Mouse (Mus musculus) CD4-positive, CD25-positive, alpha-beta regulatory T cell, adult 2 months (primary cell): ENCODE data around the gene Mrpl54.
A peak's percentile ranks its signal among the peaks of the same experiment; 100 is the strongest.

Experiments used
- DNase-seq: peaks from one replicate; pipeline ENCODE4 v3.0.0-alpha.2; 2012; ENCODE audit warnings: low read depth, low spot score

Mrpl54 gene

DNA sequence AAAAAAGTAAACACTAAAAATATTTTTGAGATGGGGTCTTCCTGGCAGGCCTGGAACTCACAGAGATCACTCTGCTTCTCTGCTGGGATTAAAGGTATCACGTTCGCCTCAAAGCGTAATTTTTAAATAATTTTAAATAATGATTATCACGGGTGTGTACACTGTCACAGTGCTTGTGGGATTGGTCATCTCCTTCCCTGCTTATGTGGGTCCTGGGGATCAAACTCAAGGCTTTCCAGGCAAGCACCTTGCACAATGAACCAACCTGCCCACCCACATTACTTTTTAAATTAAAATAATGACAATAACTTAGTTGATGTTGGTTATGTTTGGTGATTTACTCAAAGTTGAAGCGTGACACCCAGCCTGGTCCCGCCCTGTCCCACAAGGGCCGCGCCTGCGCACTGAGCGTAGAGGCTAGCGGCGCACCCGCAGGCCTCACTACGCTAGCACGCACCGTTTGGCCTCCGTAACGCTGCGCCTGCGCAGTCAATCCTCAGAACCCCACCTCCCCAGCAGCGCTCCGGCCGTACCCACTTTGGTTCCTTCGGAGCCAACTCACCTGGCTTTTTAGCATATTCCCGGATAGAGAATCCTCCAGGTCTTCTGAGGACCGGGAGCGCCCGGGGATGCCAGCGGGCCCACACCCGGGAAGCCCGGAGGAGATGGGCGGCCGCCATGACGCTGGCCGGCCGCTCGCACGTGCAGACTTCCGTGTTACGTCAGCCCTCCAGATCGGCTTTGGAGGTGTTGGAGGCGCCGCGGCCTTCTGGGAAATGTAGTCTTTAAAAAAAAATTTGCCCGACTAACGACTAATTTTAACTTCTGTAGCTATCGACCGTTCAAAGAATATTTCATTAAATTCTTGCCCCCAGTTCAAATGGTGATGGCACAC is at the start of gene Mrpl54, which contains the start of gene Apba3:
Gene Mrpl54, minus strand, starts transcription at position 724 of the 895 bp plus-strand sequence.
Gene Apba3, plus strand, starts transcription at position 750 of the 895 bp plus-strand sequence.
- peak; percentile 99 for DNase-seq

DNA sequence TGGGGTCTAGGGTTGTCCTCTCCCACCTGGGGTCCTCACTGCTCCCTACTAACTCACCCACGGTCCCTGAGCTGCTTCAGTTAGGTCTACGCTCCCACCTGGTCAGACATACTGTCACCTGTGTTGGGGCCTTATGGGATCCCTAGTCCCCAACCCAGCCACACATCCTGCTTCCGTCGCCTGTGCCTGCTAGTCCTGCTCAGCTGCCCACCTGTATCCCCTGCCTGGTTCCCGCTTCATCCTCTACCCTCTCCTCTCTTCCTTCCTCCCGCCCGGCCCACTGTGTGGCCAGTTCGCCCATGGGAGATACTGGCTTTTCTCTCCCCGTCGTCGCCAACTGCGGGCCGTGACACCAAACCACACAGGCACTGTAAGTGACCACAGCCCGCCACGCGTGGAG is 48.9 kb upstream of the Mrpl54 start:
- no peak for DNase-seq

DNA sequence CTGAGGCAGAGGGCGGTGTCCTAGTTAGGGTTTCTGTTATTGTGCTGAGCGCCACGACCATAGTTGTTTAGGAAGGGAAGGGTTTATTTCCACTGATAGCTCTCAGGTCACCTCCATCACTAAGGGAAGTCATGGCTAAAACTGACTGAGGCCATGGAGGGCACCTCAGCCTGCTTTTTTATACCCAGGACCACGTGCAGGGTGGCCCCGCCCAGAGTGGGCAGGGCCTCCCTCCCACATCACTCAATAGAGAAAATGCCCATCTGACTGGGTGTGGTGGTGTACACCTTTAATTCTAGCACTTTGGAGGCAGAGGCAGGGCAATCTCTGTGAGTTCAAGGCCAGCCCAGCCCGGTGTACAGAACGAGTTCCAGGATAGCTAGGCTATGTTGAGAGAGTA is 47.5 kb upstream of the Mrpl54 start:
- DNase-seq = no peak

DNA sequence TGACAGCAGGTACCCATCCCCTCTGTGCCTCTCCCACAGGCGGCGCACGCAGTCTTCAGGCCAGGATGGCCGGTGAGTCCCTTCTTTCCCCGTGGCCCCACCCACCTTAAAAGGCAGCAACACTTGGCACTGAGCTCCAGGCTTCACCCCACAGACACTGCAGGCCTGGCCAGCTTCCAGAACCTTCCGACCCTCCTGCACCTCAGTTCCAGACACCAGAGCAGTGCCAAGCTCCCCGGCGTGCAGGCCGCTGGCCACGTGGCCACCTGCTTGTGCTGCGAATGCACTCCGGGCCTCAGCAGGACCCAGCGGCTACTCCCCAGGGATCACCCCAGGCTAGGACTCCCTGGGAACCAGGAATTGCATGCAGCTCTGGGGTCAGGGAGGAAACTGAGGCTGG is 46.8 kb upstream of the Mrpl54 start:
- no peak for DNase-seq

DNA sequence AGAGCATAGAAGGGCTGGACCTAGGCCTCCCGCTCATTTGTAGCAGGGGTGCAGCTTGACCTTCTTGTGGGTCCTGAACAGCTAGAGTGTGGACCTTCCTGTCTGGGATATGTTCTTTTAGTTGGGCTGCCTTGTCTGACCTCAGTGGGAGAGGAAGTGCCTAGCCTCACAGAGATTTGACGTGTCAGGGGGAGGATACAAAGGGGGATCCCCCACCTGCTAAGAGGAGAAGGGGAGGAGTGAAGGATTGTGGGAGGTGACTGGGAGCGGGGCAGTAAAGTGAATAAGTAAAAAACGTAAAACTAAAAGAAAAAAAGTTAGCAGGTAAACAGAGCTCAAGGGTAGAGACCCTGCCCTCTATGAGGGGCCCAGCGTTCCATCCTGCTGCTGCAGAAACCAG is 42.8 kb upstream of the Mrpl54 start:
- peak; percentile 73 for DNase-seq

DNA sequence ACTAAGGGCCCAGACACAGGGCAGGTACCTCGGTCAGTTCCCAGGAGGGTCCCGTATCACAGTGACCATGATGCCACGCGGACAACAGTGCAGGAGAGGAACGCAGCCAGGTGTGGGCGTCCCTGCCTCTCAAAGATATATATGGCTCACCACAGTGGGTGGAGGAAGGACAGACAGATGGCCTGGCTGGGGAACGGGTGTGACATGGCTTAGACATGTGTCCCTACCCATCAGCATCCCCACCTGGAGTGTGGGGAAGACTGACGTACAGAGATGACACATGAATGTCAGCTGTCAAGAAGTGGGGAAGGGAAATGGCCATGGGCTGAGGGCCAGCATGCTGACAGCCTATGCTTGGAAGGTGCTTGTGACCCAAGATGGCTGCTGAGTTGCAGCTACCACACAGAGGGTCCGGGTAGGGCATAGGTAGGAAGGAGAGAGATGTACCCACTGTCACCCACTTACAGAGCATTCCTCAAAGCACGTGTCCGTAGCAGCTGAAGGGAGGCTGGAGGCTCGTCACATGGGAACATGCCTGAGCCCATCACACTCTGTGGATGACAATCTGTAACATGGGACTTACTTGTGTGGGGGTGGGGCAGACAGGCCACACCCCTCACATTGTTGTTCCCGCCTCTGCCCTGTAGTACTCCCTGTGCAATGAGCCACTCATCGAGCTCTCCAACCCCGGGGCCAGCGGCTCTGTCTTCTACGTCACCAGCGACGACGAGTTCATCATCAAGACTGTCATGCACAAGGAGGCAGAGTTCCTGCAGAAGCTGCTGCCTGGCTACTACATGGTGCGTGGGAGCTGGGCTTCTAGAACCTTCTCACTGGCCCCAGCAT is 40.3 kb upstream of the Mrpl54 start:
- DNase-seq = no peak

DNA sequence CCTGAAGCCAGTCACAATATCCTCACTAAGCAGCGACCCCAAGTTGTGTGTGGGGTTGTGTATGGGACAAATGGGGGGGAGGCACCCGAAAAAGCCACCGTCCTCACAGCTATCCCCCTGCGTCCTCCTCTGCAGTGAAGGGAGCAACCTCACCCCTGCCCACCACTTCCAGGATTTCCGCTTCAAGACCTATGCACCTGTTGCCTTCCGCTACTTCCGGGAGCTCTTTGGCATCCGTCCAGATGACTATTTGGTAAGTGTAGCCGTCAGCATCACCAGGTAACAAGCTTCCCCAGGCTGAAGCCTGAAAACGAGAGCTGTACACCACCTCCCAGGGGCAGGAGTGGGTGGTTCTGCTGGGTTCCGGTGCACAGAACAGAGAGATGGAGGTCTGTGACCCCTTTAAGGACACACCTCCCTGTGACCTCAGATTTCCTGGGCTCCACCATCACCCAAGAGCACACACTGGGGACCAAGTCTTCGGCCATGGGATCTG is 39.5 kb upstream of the Mrpl54 start:
- no peak for DNase-seq

DNA sequence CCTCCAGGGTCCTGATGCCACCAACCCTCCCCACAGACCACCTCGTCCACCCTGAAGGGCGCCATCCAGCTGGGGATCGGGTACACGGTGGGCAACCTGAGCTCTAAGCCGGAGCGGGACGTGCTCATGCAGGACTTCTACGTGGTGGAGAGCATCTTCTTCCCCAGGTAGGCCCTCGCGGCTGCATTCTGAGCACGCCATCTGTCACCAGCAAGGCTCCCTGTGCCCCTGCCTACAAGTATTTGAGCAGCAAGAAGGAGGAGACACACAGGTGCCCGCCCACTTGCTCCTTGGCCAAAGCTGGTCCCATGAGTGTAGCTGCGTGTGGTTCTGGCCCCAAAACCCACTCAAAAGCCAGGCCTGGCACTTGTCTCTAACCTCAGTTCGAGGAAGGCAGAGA is 38.9 kb upstream of the Mrpl54 start:
- DNase-seq = no peak

DNA sequence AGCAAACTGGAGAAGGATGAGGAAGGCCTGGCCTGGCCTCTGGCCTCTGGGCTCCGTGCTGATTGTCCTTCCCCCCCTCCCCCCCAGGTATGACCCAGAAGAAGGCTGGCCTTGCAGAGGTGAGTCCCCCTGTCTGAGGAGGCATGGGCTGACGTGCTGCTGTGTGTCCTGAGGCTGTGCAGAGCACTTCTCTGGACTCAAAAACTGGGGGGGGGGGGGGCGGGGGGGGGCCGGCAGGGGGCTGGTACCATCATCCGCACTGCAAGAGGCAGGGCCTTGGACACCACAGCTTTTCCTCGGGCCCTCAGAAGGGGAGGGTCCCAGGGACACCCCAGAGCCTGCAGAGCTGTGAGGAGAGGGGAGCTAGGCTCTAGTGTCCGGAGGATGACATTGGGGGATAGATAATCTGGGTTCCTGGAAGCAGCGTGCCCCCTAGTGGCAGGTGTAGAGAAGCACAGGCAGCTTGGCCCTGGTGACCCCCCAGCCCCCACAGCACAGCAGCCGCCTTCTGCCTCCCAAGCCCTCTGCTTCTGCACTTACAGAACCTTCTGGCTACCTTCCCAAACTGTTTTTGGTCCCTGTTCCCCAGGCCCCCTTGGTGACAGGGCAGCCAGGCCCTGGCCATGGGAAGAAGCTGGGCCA is 38.0 kb upstream of the Mrpl54 start:
- DNase-seq = peak; percentile 83

DNA sequence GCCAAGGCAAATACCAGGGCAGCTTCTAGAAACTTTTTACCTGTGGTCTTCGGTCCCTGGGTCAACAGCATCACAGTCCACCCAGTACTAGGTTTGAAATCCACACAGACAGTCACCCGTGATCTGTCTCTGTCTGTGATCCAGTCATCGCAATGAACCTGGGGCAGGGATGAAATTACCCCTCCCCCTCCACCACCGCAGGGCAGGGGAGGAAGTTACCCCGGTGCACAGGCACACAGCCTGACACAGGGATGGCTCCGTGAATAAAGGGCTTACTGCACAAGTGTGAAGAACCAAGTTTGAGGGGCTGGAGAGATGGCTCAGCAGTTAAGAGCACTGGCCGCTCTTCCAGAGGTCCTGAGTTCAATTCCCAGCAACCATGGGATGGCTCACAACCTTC is 37.0 kb upstream of the Mrpl54 start:
- peak; percentile 73 for DNase-seq

DNA sequence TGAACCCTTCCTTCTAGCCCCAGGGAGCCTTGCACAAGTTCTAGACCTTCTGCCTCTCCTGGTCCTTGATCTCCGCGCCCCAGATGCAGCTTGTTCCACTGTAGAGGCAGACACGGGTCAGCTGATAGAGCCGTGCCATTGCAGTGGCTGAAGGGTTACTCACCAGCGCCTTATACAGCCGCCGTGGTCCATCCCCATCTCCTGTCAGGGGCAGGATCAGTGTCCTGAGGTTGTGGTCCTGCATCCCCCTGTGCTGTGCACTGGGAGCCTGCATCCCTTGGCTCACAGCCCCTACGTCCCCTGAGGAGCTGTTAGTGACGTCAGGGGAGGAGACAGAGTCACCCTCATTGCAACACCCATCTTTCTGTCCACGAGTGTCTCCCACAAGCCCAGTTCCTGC is 36.5 kb upstream of the Mrpl54 start:
- DNase-seq = no peak

DNA sequence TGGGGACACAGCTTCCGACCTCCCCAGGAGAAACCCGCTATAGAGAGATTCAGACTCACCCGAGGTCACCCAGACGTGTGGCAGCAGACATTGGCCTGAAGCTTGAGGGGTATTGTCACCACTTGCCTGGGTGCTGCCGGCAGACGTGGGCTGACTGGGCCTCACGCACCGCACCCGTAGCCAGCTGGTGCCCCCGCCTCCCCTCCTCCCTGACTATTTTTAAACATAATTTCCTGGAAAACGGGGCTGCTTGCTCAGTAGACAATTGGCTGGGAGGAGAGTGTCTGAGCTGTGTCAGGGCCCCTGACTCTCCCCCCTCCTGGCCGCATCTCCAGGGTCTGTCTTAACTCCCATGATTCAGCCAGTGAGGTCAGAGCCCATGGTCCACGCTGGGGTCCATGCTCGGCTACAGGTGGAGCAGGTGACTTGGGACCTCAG is 36.1 kb upstream of the Mrpl54 start:
- DNase-seq = no peak

DNA sequence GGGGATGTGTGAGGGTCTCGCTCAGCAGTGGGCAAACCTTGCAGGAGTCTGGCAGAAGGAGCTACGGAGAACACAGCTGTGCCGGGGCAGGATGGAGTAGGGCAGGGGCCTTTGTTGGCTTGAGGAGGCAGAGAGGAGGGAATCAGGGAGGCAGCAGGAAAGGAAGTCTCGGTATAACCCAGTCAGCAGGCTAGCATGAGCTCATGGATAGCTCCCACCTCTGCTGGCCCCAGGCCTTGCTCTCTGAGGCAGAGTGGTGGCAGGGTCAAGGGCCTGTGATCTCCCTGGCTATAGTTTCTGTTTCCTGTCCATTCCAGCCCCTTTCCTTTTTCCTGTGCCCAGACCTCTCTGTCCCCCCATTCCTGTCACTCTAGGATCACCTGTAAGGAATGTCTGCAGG is 35.6 kb upstream of the Mrpl54 start:
- DNase-seq = no peak

DNA sequence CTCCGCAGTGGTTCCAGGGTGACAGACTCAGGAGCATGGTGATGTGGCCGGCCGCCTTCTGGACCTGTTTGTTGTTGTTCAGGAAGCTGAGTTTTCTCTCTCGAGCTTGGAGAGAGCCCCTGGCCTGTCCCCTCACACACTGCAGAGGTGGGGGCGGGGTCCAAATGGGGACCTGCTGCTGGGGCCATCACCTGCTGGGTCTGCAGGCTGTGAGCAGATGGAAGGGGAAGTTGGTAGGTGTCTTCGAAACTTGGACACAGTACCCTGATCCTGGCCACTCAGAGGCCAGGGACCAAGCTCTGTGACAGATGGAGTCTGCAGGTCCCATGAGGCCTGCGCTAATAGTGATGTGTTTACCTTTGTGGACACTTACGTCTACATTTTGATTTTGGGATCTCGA is 34.6 kb upstream of the Mrpl54 start:
- DNase-seq = no peak

DNA sequence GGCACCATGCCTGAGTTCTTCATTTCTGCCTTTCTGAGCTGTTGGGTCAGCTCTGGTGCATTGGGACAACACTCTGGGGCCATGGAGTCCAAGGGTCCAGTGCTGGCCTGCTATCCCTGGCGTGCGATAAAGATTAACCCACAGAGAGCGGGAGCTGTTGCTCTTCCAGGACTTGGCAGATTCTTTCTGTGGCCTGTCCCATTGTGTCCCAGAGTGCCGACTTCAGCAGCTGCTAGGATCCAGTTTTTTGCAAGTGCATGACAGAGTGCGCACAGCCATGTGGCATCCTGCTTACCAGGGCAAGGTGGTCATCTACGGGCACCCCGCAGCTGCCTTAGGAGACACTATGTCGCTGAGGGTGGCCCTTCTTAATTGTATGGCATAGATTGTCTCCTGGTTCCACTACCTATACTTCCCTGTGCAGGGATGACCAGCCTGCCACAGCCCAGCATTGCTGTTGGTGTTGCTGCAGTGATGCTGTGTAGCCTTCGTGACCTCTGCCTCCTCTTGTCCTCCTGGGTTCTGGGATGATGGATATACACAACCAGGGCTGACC is 33.7 kb upstream of the Mrpl54 start:
- no peak for DNase-seq

DNA sequence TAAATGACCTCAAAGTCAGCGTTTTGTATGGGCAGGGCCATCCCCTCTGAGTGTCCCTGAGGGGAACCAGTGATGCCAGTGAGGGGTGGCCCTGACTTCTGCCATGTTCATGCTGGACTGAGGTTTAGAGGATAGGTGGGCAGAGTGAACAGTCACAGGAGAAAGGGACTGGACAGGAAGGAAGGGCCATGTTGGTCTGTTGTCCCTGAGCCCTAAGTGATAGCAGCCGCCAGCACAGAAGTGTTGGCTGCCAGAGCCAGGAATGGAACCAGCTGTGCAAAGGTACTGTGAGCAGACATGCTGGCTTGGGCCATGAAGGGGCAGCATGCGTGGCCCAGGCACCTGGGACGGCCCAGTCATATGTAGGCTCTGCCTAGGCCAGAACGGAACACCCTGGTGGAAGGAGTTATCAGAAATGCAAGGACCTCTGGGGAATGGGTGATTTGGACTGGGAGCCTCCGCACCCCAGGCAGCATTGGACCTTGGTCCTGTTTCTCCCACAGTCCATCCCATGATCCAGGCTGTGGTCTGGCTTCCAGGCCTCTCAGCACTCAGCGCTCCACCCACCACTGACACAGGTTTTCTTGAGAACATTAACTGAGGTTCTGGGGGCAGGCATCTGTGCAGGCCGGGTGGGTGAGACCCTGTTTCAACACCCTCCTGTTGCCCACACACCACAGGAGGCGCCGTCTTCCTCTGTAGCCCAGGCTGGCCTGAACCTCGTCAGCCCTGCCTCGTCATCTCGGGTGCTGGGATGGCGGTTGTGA is 33.0 kb upstream of the Mrpl54 start:
- DNase-seq = no peak

DNA sequence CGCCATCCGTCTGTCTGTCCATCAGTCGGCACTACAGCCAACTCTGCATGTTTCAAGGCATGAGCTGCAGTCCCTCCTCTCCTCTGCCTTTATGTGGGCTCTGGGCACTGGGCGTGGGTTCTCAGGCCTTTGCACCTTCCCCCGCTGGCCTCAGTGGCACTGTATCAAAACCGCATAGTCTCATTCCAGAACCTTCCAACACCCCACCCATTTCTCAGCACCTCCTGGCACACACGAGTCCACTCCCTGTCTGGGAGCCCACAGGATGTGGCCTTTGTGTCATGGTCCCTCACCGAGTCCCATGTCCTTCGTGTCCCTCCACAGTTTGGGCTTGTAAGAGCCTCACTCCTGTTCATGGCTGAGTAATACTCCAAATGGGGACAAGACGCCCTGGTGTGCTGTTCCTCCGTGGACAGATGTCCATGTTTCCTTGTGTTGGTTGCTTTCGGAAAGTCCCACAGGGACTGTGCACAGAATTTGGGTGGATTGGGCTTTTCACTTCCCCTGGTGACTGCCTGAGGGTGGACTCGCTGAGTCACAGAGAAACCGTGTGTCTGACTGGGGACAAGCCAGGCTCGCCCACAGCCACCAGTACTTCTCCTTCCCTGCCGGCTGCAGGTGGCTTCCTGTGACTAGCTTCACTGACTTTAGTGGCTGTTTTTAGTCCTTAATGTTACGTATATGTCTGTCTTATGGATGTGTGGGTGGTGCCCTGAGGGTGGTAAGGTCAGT is 31.8 kb upstream of the Mrpl54 start:
- DNase-seq = peak; percentile 66

DNA sequence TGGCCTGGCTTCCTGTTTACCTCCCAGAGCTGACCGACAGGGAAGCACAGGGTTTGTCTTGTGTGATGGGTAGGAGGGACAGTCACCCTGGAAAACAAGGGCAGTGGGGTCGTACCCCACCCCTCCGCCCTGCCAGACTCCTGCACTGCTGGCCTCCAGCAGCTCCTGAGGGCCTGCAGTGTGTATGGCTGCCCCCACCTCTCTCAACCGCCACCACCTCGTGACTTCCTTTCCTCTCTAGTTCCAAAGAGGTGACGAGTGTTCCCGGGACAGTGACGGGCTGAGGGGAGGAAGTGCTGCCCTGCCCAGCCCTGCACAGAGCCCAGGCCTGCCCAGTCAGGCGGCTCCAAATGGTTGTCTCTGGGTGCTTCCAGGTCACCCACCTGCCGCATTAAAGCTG is 31.1 kb upstream of the Mrpl54 start:
- peak; percentile 74 for DNase-seq

DNA sequence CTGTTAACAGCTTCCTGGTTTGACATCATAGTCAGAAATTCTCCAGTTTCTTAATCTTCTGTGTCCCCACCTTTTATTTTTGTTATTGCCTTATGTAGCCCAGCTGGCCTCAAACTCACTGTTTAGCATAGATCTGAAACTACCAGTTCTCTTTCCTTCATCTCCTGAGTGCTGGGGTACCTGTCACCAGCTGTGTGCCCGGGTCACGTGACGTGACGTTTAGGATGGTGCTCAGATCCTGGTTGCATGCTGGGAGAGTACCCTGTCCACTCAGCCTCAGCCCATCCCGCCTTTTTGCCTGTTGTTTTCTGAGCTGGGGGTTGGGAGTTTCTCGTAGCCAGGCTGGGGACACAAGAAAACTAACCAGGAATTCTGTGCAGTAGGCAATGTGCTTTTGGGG is 30.5 kb upstream of the Mrpl54 start:
- no peak for DNase-seq

DNA sequence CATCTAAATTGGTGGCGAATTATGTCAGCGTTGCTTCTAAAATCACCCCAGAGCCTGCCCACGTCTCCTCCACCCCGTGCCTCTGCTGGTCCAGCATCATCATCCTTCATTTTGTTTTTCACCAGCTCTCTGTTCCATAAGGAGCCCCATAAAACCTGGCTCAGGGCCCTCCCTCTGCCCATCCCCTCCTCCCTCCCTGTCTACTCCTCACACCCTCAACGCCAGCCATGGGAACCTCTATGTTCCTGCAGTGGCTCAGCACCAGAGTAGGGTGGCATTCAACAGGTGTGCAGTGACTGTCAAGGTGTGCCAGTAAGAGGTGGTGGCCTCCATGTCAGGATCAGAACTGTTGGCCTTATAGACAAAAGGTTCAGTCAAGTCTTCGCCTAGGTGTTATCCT is 28.5 kb upstream of the Mrpl54 start:
- no peak for DNase-seq
